Mouse (Mus musculus): ENCODE data around the gene Bcl6b. TPM values are rescaled to one million over a fixed set of nuclear protein-coding genes. Genes with fewer than 3 reads are reported as not detected.

Gene Bcl6b
- polyA plus RNA-seq, 1 experiment = 1.9 TPM

- Histone ChIP-seq H3K36me3 (ENCODE audit: control insufficient read depth, insufficient read depth, low read length) (no peaks in the 10 kb centered on the region), H3K4me1 (ENCODE audit: control insufficient read depth, insufficient read depth, low read length) (peaks cover 44% of the 10 kb centered on the region), H3K27me3 (ENCODE audit: control insufficient read depth, insufficient read depth, low read length) (no peaks in the 10 kb centered on the region; the same call in 1 of the 2 replicates), H3K4me3 (ENCODE audit: control insufficient read depth, low read depth, low read length) (peak overlapping the region; percentile 68), H3K27ac (ENCODE audit: control insufficient read depth, insufficient read depth, low read depth, low read length) (peak overlapping the region; percentile 77; the same call in 1 of the 2 replicates)
- TF ChIP-seq POLR2A (IDR thresholded peaks at IDR 0.05; ENCODE audit: control insufficient read depth, low read depth, low read length) (no peak), CTCF (IDR thresholded peaks at IDR 0.05; ENCODE audit: control insufficient read depth, insufficient read depth, insufficient replicate concordance, low read depth, low read length) (no peak)
These were observed 3.4 kb upstream of the Bcl6b start for GRCm38 (mm10) chr11:70233016-70233415.

- H3K27ac ChIP-seq (ENCODE audit: control insufficient read depth, insufficient read depth, low read depth, low read length) = peak overlapping the region; percentile 77; the same call in 1 of the 2 replicates
- TF ChIP-seq POLR2A (IDR thresholded peaks at IDR 0.05; ENCODE audit: control insufficient read depth, low read depth, low read length) (no peak), CTCF (IDR thresholded peaks at IDR 0.05; ENCODE audit: control insufficient read depth, insufficient read depth, insufficient replicate concordance, low read depth, low read length) (no peak)
- H3K36me3 ChIP-seq (ENCODE audit: control insufficient read depth, insufficient read depth, low read length) = no peaks in the 10 kb centered on the region
- no peaks in the 10 kb centered on the region; the same call in 1 of the 2 replicates for H3K27me3 ChIP-seq (ENCODE audit: control insufficient read depth, insufficient read depth, low read length)
- peak overlapping the region; percentile 68 for H3K4me3 ChIP-seq (ENCODE audit: control insufficient read depth, low read depth, low read length)
- peaks cover 44% of the 10 kb centered on the region for H3K4me1 ChIP-seq (ENCODE audit: control insufficient read depth, insufficient read depth, low read length)
These were observed 2.9 kb upstream of the Bcl6b start for GRCm38 (mm10) chr11:70232546-70232945.

GRCm38 (mm10) chr11:70230239-70230727, 685 bp upstream of the Bcl6b start:
- Histone ChIP-seq H3K27me3 (ENCODE audit: control insufficient read depth, insufficient read depth, low read length) (no peaks in the 10 kb centered on the region; the same call in 1 of the 2 replicates), H3K27ac (ENCODE audit: control insufficient read depth, insufficient read depth, low read depth, low read length) (no peak overlapping the region), H3K36me3 (ENCODE audit: control insufficient read depth, insufficient read depth, low read length) (no peaks in the 10 kb centered on the region), H3K4me1 (ENCODE audit: control insufficient read depth, insufficient read depth, low read length) (peaks cover 45% of the 10 kb centered on the region), H3K4me3 (ENCODE audit: control insufficient read depth, low read depth, low read length) (peak overlapping the region; percentile 84)
- TF ChIP-seq CTCF (IDR thresholded peaks at IDR 0.05; ENCODE audit: control insufficient read depth, insufficient read depth, insufficient replicate concordance, low read depth, low read length) (peak; percentile 96), POLR2A (IDR thresholded peaks at IDR 0.05; ENCODE audit: control insufficient read depth, low read depth, low read length) (no peak)

GRCm38 (mm10) chr11:70228828-70229227, 770 bp downstream of the Bcl6b start:
- TF ChIP-seq POLR2A (IDR thresholded peaks at IDR 0.05; ENCODE audit: control insufficient read depth, low read depth, low read length) = peak; percentile 20; the same call in 1 of the 2 replicates
- TF ChIP-seq CTCF (IDR thresholded peaks at IDR 0.05; ENCODE audit: control insufficient read depth, insufficient read depth, insufficient replicate concordance, low read depth, low read length) = no peak
- Histone ChIP-seq H3K27me3 (ENCODE audit: control insufficient read depth, insufficient read depth, low read length) (no peaks in the 10 kb centered on the region; the same call in 1 of the 2 replicates), H3K36me3 (ENCODE audit: control insufficient read depth, insufficient read depth, low read length) (no peaks in the 10 kb centered on the region), H3K4me3 (ENCODE audit: control insufficient read depth, low read depth, low read length) (peak overlapping the region; percentile 84), H3K4me1 (ENCODE audit: control insufficient read depth, insufficient read depth, low read length) (peaks cover 39% of the 10 kb centered on the region), H3K27ac (ENCODE audit: control insufficient read depth, insufficient read depth, low read depth, low read length) (peak overlapping the region; percentile 76)

- no peaks in the 10 kb centered on the region; the same call in 1 of the 2 replicates for H3K27me3 ChIP-seq (ENCODE audit: control insufficient read depth, insufficient read depth, low read length)
- no peak overlapping the region for H3K4me3 ChIP-seq (ENCODE audit: control insufficient read depth, low read depth, low read length)
- TF ChIP-seq CTCF (IDR thresholded peaks at IDR 0.05; ENCODE audit: control insufficient read depth, insufficient read depth, insufficient replicate concordance, low read depth, low read length) = no peak
- TF ChIP-seq POLR2A (IDR thresholded peaks at IDR 0.05; ENCODE audit: control insufficient read depth, low read depth, low read length) = no peak
- peaks cover 32% of the 10 kb centered on the region for H3K4me1 ChIP-seq (ENCODE audit: control insufficient read depth, insufficient read depth, low read length)
- H3K36me3 ChIP-seq (ENCODE audit: control insufficient read depth, insufficient read depth, low read length) = no peaks in the 10 kb centered on the region
- H3K27ac ChIP-seq (ENCODE audit: control insufficient read depth, insufficient read depth, low read depth, low read length) = no peak overlapping the region
These were observed 1.8 kb downstream of the Bcl6b start for GRCm38 (mm10) chr11:70227661-70228245.

GRCm38 (mm10) chr11:70227126-70227525, 2.5 kb downstream of the Bcl6b start:
- H3K4me3 ChIP-seq (ENCODE audit: control insufficient read depth, low read depth, low read length) = no peak overlapping the region
- no peak overlapping the region for H3K27ac ChIP-seq (ENCODE audit: control insufficient read depth, insufficient read depth, low read depth, low read length)
- no peaks in the 10 kb centered on the region for H3K36me3 ChIP-seq (ENCODE audit: control insufficient read depth, insufficient read depth, low read length)
- no peak for TF ChIP-seq CTCF (IDR thresholded peaks at IDR 0.05; ENCODE audit: control insufficient read depth, insufficient read depth, insufficient replicate concordance, low read depth, low read length)
- no peak for TF ChIP-seq POLR2A (IDR thresholded peaks at IDR 0.05; ENCODE audit: control insufficient read depth, low read depth, low read length)
- H3K4me1 ChIP-seq (ENCODE audit: control insufficient read depth, insufficient read depth, low read length) = peaks cover 25% of the 10 kb centered on the region
- H3K27me3 ChIP-seq (ENCODE audit: control insufficient read depth, insufficient read depth, low read length) = no peaks in the 10 kb centered on the region; the same call in 1 of the 2 replicates

- no peaks in the 10 kb centered on the region for H3K36me3 ChIP-seq (ENCODE audit: control insufficient read depth, insufficient read depth, low read length)
- no peak overlapping the region for H3K27ac ChIP-seq (ENCODE audit: control insufficient read depth, insufficient read depth, low read depth, low read length)
- H3K27me3 ChIP-seq (ENCODE audit: control insufficient read depth, insufficient read depth, low read length) = no peaks in the 10 kb centered on the region; the same call in 1 of the 2 replicates
- TF ChIP-seq POLR2A (IDR thresholded peaks at IDR 0.05; ENCODE audit: control insufficient read depth, low read depth, low read length) = no peak
- no peak for TF ChIP-seq CTCF (IDR thresholded peaks at IDR 0.05; ENCODE audit: control insufficient read depth, insufficient read depth, insufficient replicate concordance, low read depth, low read length)
- H3K4me1 ChIP-seq (ENCODE audit: control insufficient read depth, insufficient read depth, low read length) = peaks cover 25% of the 10 kb centered on the region
- H3K4me3 ChIP-seq (ENCODE audit: control insufficient read depth, low read depth, low read length) = peak overlapping the region; percentile 5; the same call in 1 of the 2 replicates
These were observed 3.1 kb downstream of the Bcl6b start for GRCm38 (mm10) chr11:70226602-70226890.

All from testis, adult 2 months (tissue).